Mouse (Mus musculus) small intestine, adult 2 months (tissue): ENCODE measurements at regions not wholly inside any gene's neighbourhood (a gene's known extent, or its start where the extent isn't known, plus 50 kb on each side); places are given as distances from the start of the nearest gene placed in this dataset.

Source experiments
- CTCF ChIP-seq: fragments of 200-500 bp; IDR thresholded peaks from 2 replicates; pipeline ENCODE4 v1.5.1; 2012; ENCODE audit warnings: low read depth, mild to moderate bottlenecking, control low read depth, inconsistent platforms, low read length, moderate library complexity, mixed read lengths; ENCODE audit not compliant: insufficient replicate concordance, insufficient read length; ENCODE audit errors: extremely low read depth
- POLR2A ChIP-seq: fragments of 200-500 bp; IDR thresholded peaks from 2 replicates; pipeline ENCODE4 v1.6.1; 2012; ENCODE audit warnings: low read depth, mild to moderate bottlenecking, control low read depth, inconsistent platforms, low read length, moderate library complexity

GRCm38 (mm10) chr8:103948474-103948873 is 153.0 kb upstream of the Cdh5 start:
- TF ChIP-seq CTCF (no peak), POLR2A (no peak)
